Mouse (Mus musculus): ENCODE measurements around the gene Fgf3. TPM values are rescaled to one million over a fixed set of nuclear protein-coding genes. Genes with fewer than 3 reads are reported as not detected.

Gene Fgf3
- polyA plus RNA-seq, 1 experiment from 2014 or later = 0.87 TPM

DNA sequence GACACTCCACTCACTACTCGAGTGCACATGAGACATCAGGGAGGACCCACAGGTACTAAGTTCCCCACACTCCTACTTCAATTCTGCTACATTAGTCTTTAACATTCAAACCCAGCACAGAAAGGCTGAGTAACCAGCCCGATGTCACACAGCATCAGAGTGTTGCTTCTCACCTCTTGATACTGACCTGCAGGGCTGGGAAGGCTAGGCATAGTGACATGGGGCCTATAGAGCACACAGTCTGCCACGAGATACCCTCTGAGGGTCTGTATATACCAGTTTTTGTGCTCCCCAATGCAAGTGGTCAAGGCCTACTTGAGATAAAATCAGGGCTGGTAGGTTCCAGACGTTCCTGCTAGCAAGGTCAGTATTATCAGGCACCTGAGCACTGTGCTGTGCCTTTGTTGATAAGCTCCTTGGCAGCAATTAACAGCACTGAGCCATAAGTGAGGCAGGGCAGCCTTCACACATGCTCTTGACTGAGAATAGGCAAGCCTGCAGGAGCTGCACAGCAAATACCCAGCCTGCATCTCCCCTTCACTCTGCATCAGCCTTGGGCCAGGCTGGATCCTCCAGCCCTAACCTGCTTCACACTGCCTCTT is 29.8 kb upstream of the Fgf3 start:
- ATAC-seq (ENCODE audit: low FRiP score, low TSS enrichment) = no peak
- H3K36me3 ChIP-seq (ENCODE audit: insufficient read depth, low read length) = no peaks in the 10 kb centered on the region

GRCm38 (mm10) chr7:144811521-144811920 is 26.4 kb upstream of the Fgf3 start:
- Histone ChIP-seq H3K36me3 (ENCODE audit: insufficient read depth, low read length) (no peaks in the 10 kb centered on the region), H3K27me3 (ENCODE audit: insufficient read depth, low read length) (no peaks in the 10 kb centered on the region), H3K4me1 (ENCODE audit: insufficient read depth, low read length) (no peaks in the 10 kb centered on the region), H3K9ac (replicated peaks; ENCODE audit: low read length) (no peak overlapping the region), H3K4me3 (ENCODE audit: low read length) (no peak overlapping the region), H3K9me3 (ENCODE audit: low read length) (no peaks in the 10 kb centered on the region), H3K27ac (ENCODE audit: low read length) (no peak overlapping the region), H3K4me2 (replicated peaks; ENCODE audit: low read depth, low read length) (no peak overlapping the region)
- 38% methylated on average over 4 of the region's 4 CpGs for WGBS
- peak; percentile 75 for ATAC-seq (ENCODE audit: low FRiP score, low TSS enrichment)

More for the DNA sequence above, 29.8 kb upstream of the Fgf3 start:
- Histone ChIP-seq H3K27ac (ENCODE audit: low read length) (no peak overlapping the region), H3K4me1 (ENCODE audit: insufficient read depth, low read length) (no peaks in the 10 kb centered on the region), H3K27me3 (ENCODE audit: insufficient read depth, low read length) (no peaks in the 10 kb centered on the region), H3K9me3 (ENCODE audit: low read length) (no peaks in the 10 kb centered on the region), H3K4me2 (replicated peaks; ENCODE audit: low read depth, low read length) (no peak overlapping the region), H3K4me3 (ENCODE audit: low read length) (no peak overlapping the region), H3K9ac (replicated peaks; ENCODE audit: low read length) (no peak overlapping the region)
- WGBS = 74% methylated on average over 4 of the region's 4 CpGs

DNA sequence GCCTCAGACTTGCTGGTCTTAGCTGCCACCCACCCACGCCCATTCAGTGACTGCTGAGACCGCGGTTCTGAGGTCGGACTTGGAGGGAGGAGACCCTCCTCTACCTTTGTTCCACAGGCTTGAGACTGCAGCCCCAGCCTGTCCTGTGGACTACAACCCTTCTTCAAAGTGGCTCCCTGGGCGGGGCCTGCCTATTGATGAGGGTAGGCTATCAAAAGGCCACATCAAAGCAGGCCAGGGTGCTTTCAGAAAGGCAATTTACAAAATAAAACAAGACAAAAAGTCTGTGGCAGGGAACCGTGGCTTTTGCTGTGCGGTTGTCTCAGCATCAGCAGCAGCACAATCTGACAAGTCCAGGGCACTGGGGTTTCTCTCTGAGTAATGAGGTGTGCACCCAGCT is 16.0 kb upstream of the Fgf3 start:
- no peak for ATAC-seq (ENCODE audit: low FRiP score, low TSS enrichment)

GRCm38 (mm10) chr7:144823988-144824387 is 13.9 kb upstream of the Fgf3 start:
- Histone ChIP-seq H3K4me1 (ENCODE audit: insufficient read depth, low read length) (no peaks in the 10 kb centered on the region), H3K36me3 (ENCODE audit: insufficient read depth, low read length) (no peaks in the 10 kb centered on the region), H3K4me2 (replicated peaks; ENCODE audit: low read depth, low read length) (no peak overlapping the region), H3K4me3 (ENCODE audit: low read length) (no peak overlapping the region), H3K9me3 (ENCODE audit: low read length) (no peaks in the 10 kb centered on the region), H3K27me3 (ENCODE audit: insufficient read depth, low read length) (peaks cover 12% of the 10 kb centered on the region; the same call in 1 of the 2 replicates), H3K9ac (replicated peaks; ENCODE audit: low read length) (no peak overlapping the region), H3K27ac (ENCODE audit: low read length) (no peak overlapping the region)
- ATAC-seq (ENCODE audit: low FRiP score, low TSS enrichment) = no peak
- WGBS = 80% methylated on average over 2 of the region's 2 CpGs

More for the DNA sequence above, 16.0 kb upstream of the Fgf3 start:
- no peaks in the 10 kb centered on the region for H3K36me3 ChIP-seq (ENCODE audit: insufficient read depth, low read length)
- peaks cover 5% of the 10 kb centered on the region; the same call in 1 of the 2 replicates for H3K27me3 ChIP-seq (ENCODE audit: insufficient read depth, low read length)
- no peak overlapping the region for H3K4me3 ChIP-seq (ENCODE audit: low read length)
- no peak overlapping the region for H3K4me2 ChIP-seq (replicated peaks; ENCODE audit: low read depth, low read length)
- no peaks in the 10 kb centered on the region for H3K9me3 ChIP-seq (ENCODE audit: low read length)
- H3K27ac ChIP-seq (ENCODE audit: low read length) = no peak overlapping the region
- no peak overlapping the region for H3K9ac ChIP-seq (replicated peaks; ENCODE audit: low read length)
- WGBS = 25% methylated on average over 7 of the region's 7 CpGs
- no peaks in the 10 kb centered on the region for H3K4me1 ChIP-seq (ENCODE audit: insufficient read depth, low read length)

GRCm38 (mm10) chr7:144828369-144828768 is 9.5 kb upstream of the Fgf3 start:
- Histone ChIP-seq H3K36me3 (ENCODE audit: insufficient read depth, low read length) (no peaks in the 10 kb centered on the region), H3K27me3 (ENCODE audit: insufficient read depth, low read length) (peaks cover 15% of the 10 kb centered on the region; the same call in 1 of the 2 replicates), H3K4me1 (ENCODE audit: insufficient read depth, low read length) (no peaks in the 10 kb centered on the region), H3K4me2 (replicated peaks; ENCODE audit: low read depth, low read length) (no peak overlapping the region), H3K9me3 (ENCODE audit: low read length) (no peaks in the 10 kb centered on the region), H3K27ac (ENCODE audit: low read length) (no peak overlapping the region), H3K9ac (replicated peaks; ENCODE audit: low read length) (no peak overlapping the region), H3K4me3 (ENCODE audit: low read length) (no peak overlapping the region)
- 34% methylated on average over 11 of the region's 11 CpGs for whole genome bisulfite sequencing
- ATAC-seq (ENCODE audit: low FRiP score, low TSS enrichment) = peak; percentile 57; the same call in 1 of the 2 replicates

- under 1% methylated on average over 94 of the region's 94 CpGs for WGBS
- Histone ChIP-seq H3K27ac (ENCODE audit: low read length) (no peak overlapping the region), H3K9me3 (ENCODE audit: low read length) (no peaks in the 10 kb centered on the region), H3K4me3 (ENCODE audit: low read length) (peak overlapping the region; percentile 49), H3K4me2 (replicated peaks; ENCODE audit: low read depth, low read length) (peak overlapping the region; percentile 72), H3K9ac (replicated peaks; ENCODE audit: low read length) (peak overlapping the region; percentile 50; the same call in 1 of the 2 replicates), H3K27me3 (ENCODE audit: insufficient read depth, low read length) (peaks cover 66% of the 10 kb centered on the region), H3K4me1 (ENCODE audit: insufficient read depth, low read length) (peaks cover 12% of the 10 kb centered on the region), H3K36me3 (ENCODE audit: insufficient read depth, low read length) (no peaks in the 10 kb centered on the region)
- peak; percentile 43 for ATAC-seq (ENCODE audit: low FRiP score, low TSS enrichment)
Measured at GRCm38 (mm10) chr7:144838522-144839503, 930 bp downstream of the Fgf3 start.

DNA sequence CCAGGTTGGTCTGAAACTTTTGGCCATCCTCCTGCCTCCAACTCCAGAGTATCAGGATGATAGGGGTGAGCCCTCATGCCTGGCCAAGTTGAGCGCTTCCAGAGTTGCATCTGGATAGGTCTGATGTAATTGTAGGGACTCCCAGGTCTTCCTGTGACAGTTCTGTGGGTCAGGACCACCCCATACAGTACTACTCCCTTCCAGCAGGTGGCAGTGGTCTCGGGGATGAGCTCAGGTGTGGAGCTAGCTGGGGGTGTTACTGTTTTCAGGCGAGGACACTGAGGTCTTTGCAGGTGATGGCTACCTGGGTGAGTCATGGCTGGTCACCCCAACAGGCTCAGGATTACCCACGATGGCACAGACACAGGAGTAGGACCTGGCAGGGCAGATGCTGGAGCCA is 8.3 kb downstream of the Fgf3 start:
- Histone ChIP-seq H3K9ac (replicated peaks; ENCODE audit: low read length) (no peak overlapping the region), H3K27ac (ENCODE audit: low read length) (no peak overlapping the region), H3K4me2 (replicated peaks; ENCODE audit: low read depth, low read length) (no peak overlapping the region), H3K4me3 (ENCODE audit: low read length) (no peak overlapping the region), H3K9me3 (ENCODE audit: low read length) (no peaks in the 10 kb centered on the region), H3K36me3 (ENCODE audit: insufficient read depth, low read length) (no peaks in the 10 kb centered on the region), H3K4me1 (ENCODE audit: insufficient read depth, low read length) (no peaks in the 10 kb centered on the region), H3K27me3 (ENCODE audit: insufficient read depth, low read length) (peaks cover 9% of the 10 kb centered on the region)
- no peak for ATAC-seq (ENCODE audit: low FRiP score, low TSS enrichment)
- 22% methylated on average over 4 of the region's 4 CpGs for WGBS

GRCm38 (mm10) chr7:144847067-144847466 is 9.2 kb downstream of the Fgf3 start, which contains the start of gene Fgf4:
TSS of gene Fgf4 (plus strand) at chr7:144847367.
- Histone ChIP-seq H3K9ac (replicated peaks; ENCODE audit: low read length) (no peak within 1 kb of the TSS), H3K27ac (ENCODE audit: low read length) (no peak within 1 kb of the TSS), H3K9me3 (ENCODE audit: low read length) (no peaks in the 10 kb centered on the region), H3K36me3 (ENCODE audit: insufficient read depth, low read length) (no peaks in the 10 kb centered on the region), H3K27me3 (ENCODE audit: insufficient read depth, low read length) (no peaks in the 10 kb centered on the region; the same call in 1 of the 2 replicates), H3K4me1 (ENCODE audit: insufficient read depth, low read length) (no peaks in the 10 kb centered on the region), H3K4me3 (ENCODE audit: low read length) (no peak within 1 kb of the TSS), H3K4me2 (replicated peaks; ENCODE audit: low read depth, low read length) (no peak within 1 kb of the TSS)
- no peak for ATAC-seq (ENCODE audit: low FRiP score, low TSS enrichment)

- 48% methylated on average over 3 of the region's 3 CpGs for WGBS
- Histone ChIP-seq H3K27ac (ENCODE audit: low read length) (no peak overlapping the region), H3K4me2 (replicated peaks; ENCODE audit: low read depth, low read length) (no peak overlapping the region), H3K9me3 (ENCODE audit: low read length) (no peaks in the 10 kb centered on the region), H3K4me3 (ENCODE audit: low read length) (no peak overlapping the region), H3K27me3 (ENCODE audit: insufficient read depth, low read length) (no peaks in the 10 kb centered on the region; the same call in 1 of the 2 replicates), H3K4me1 (ENCODE audit: insufficient read depth, low read length) (no peaks in the 10 kb centered on the region), H3K9ac (replicated peaks; ENCODE audit: low read length) (no peak overlapping the region), H3K36me3 (ENCODE audit: insufficient read depth, low read length) (no peaks in the 10 kb centered on the region)
- ATAC-seq (ENCODE audit: low FRiP score, low TSS enrichment) = no peak
Measured at GRCm38 (mm10) chr7:144851321-144851720, 13.4 kb downstream of the Fgf3 start.

All from kidney, embryonic 16.5 days (tissue).